Mouse (Mus musculus) retina, postnatal 7 days (tissue): ENCODE measurements around the gene Rps6ka1.
"Not testable (repeated sequence)": the region's sequence is repeated elsewhere in the genome, so short reads cannot be mapped to it uniquely, and the experiment has no call there.

Experiments used
- DNase-seq: peaks from one replicate; pipeline ENCODE4 v3.0.0-alpha.2; 2012; ENCODE audit warnings: low read depth, low spot score

Rps6ka1 gene

DNA sequence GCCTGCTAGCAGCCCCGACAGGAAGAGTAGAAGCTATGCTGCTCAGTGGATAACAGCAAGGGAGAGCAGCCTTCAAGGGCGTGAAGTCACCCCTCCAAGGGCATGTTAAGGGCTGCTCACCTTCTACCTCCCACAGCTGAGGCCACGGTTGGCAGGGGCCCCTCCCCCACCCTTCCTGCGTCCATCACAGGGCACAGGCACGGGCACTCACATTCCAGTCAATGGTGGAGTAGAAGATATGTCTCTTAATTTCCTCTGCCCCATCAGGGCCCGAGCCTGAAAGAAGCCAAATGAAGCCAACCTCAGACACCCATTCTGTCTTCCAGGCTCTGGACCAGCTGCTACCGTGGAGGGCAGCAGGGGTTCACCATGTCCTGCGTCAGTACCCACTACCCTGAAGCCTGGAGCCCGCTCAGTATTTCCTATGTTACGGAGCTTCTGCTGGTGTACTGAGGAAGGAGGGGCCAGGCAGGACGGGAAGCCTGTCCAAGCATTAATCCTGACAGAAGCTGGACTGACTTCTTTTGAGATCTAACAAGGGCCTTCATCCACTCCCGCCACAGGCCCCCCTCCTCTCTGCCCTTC, 23.7 kb downstream of the Rps6ka1 start:
- no peak for DNase-seq

DNA sequence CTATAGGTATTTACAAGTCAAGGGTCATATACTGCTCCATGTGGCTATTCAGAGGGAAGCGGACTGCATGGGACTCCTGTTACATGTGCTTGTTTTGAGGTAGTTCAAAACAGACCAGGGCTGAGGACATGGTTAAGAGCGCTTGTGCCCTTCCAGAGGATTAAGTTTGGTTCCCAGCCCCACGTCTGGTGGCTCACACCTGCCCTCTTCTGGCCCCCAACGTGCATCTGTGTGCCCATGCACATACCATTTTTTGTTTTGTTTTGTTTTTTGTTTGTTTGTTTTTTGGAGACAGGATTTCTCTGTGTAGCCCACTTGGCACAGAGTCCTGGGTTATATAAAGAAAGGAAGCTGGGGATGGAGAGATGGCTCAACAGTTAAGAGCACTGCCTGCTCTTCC, 30.1 kb downstream of the Rps6ka1 start:
- DNase-seq: no peak

DNA sequence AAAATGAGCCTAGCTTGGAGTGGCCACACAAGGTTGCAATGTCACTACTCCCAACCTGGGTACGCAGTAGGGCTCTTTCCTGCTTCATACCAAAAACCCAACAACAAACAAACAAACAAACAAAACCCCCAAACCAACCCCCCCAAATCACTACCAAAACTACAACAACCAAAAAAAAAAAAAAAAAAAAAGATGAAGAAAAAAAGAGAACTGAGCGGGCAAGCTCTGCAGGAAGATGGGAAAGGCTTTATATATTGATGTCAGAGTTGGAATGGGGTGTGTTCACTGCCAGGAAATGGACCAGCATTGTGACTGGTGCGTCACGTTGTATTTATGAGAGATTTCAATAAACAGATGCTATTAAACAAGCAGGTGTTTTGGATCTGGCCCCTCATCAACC, 33.0 kb downstream of the Rps6ka1 start:
- no peak for DNase-seq

DNA sequence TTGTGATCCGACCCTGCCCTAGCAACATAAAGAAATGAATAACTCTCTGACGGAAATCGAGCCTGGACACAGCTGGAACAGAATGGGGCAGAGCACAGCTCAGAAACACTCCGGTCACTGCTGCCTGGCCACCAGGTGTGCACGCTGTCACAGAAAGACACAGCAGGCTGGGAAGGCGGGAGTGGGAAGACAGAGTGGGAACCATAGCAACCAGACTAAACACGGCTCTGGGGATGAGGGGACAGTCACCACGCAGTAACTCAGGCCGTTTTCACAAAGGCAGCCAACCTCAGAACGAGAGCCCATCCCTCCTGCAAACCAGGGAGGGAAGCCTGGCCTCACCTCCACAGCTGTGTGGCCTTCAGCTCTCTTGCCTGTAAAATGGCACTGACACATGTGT, 34.0 kb downstream of the Rps6ka1 start:
- DNase-seq: no peak

DNA sequence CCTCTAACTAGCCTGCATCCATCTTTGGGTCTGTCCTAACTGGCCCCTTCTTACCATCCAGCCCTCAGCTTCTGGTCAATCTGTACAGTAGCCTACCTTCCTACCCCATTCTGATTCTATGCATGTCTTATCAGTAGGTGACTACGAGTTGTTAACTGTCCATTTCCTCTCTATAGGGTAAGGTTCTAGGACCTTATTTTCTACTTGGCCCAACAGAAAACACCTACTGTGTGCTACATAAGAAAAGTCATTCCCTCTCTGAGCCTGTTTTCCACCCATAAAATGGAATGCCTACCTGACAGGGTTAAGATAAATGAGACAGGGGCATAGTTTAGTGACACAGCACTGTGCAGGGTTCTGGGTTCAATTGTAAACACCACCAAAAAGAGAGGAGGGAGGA, 41.0 kb downstream of the Rps6ka1 start:
- DNase-seq: no peak

DNA sequence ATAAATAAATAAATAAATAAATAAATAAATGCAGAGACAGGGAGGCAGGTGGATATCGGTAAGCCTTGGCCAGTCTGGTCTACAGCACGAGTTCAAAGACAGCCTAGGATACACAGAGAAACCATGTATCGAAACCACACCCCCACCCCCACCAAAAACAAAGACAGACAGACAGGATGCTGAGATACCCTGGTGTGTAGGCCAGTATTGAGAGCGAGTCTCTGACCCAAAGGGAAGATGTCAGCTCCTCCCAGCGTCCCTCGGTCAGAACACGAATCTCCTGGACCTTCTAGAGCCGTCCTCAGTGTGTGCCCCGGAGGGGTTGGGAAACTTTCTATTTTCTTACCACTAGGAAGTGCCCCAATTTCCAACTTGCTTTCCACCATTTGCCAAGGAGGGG, 42.5 kb downstream of the Rps6ka1 start:
- no peak for DNase-seq

DNA sequence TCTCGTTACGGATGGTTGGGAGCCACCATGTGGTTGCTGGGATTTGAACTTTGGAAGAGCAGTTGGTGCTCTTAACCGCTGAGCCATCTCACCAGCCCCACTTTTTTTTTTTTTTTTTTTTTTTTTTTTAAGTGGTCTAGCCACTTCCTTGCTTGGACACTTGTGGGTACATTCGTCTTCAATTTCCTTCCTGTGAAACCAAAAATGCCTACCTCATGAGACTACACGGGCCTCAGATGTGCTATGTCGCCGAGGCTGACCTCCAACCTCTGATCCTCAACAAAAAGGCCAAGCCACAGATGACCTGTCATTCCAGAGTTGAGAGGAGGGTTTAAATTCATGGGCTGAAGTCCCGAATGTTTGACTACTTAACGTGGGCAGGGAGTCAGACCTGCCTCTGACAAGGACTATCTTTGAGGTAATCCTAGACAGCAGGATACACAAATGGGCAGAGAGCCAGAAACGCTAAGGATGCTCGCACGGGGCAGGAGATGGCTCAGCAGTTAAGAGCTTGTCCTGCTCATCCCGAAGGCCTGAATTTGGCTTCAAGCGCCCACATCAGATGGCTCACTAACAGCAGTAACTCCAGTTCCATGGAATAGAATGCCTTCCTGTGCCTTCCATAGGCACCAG, 43.3 kb downstream of the Rps6ka1 start:
- no peak for DNase-seq

DNA sequence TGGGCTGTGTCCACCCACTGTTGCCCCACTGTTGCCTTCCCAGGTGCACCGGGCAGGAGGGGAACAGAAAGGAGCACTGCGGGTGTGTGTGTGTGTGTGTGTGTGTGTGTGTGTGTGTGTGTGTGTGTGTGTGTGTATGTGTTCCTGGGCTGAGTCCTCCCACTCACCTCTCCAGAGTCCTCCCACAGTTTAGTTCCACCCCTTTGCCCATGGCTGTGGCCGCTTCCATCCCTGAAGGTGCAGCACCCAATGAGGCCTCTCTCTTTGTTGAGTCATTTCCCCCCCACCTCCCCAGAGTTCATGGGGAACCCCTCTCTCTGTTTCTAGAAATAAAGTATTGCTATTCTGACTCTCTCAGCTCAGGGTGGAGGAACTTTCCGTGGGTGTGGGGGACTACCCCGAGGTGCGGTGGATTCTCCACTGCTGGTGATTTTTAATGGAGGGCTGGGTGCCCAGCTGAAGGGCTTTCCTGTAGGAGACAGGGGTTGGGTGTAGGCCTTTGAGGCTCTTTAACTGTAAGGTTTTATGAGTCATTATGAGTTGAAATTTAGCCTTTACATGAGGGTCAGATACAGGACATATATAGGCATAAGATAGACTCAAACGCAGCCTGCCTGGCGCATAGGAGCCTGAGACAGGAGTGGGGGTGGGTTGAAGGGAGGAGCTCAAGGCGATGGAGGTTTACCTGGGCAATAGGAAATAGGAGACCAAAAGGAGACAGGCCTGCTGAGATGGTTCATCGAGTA, 44.4 kb downstream of the Rps6ka1 start:
- DNase-seq: no peak

DNA sequence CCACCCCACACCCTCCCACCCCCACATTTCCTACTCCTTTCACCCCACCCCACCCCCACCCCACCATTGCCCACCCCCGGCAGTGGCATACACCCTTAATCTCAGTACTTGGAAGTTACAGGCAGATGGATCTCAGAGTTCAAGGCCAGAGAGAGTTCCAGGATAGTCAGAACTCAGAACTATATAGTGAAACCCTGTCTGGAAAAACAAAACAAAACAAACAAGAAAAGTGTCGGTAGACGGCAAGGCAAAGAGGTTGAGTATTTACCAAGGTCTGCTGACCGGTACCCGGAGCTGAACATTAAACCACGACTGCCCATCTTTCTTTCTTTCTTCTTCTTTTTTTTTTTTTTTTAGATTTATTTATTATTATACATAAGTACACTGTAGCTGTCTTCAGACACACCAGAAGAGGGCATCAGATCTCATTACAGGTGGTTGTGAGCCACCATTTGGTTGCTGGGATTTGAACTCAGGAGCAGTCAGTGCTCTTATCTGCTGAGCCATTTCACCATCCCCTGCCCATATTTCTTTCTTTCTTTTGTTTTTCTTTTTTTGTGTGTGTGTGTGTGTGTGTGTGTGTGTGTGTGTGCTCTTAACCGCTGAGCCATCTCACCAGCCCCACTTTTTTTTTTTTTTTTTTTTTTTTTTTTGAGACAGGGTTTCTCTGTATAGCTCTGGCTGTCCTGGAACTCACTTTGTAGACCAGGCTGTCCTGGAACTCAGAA, 45.7 kb downstream of the Rps6ka1 start:
- not testable (repeated sequence) for DNase-seq

DNA sequence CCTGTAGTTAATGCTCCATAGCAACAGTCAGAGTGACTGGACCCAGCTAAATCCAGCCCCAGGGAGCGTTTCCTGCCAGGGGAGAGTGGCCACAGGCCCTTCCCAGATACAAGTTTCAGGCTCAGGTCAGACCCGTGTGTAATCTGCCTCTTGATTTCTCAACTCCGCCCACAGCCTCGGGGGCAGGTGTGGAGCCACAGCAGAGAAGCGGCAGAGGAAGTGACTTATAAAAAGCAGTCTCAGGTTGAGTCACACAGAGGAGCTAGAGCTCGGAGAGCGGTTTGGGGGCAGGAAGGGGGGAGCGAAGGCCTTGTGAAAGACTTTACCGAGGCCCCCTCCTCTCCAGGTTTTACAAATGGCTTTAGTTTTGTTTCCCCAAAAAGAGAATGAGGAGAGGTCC, 46.6 kb downstream of the Rps6ka1 start:
- DNase-seq: no peak

DNA sequence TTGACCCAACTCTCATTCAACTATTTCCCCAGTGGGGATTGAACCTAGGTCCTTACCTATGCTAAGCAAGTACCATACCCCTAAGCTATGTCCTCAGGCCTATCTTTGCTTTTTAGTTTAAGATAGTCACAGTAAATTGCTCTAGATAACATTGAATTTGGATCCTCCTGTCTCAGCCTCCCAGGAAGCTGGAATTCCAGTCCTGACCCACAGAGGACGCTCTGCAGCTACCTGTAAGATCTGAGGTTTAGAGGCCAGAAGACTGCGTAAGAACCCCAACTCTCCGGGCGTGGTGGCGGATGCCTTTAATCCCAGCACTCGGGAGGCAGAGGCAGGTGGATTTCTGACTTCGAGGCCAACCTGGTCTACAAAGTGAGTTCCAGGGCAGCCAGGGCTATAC, 47.1 kb downstream of the Rps6ka1 start:
- DNase-seq: no peak

DNA sequence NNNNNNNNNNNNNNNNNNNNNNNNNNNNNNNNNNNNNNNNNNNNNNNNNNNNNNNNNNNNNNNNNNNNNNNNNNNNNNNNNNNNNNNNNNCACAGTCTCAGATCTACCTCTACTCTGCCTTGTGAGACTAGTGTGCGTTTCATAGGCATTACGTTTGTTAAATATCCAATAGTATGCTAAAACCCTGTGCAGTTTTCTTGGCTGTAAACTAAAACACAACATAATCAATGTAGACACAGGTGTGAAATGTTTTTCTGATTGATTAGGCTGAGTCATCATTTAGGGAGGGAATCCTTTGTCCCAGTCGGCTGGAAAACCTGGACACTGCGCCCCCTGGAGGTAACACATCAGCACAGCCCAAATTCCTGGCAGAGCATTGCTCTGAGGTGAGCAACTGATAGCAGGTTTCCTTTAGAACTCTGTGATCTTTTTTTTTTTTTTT, 48.2 kb downstream of the Rps6ka1 start:
- DNase-seq: no peak

DNA sequence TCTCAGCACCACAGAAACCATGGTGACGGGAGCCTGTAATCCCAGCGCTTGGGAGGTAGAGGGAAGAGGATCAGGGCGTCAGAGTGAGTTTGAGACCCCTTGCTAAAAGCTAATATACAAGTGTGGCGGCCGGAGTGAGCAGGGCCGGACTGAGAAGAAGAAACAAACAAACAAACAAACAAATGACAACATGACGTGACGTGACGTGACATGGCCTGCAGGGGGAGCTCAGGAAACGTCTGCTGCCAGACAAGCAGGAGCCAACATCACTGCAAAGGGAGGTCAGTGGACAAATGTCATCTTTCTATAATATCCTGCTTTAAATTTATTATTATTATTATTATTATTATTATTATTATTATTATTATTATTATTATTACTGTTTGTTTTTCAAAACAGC, 51.0 kb downstream of the Rps6ka1 start:
- DNase-seq: peak; percentile 35

DNA sequence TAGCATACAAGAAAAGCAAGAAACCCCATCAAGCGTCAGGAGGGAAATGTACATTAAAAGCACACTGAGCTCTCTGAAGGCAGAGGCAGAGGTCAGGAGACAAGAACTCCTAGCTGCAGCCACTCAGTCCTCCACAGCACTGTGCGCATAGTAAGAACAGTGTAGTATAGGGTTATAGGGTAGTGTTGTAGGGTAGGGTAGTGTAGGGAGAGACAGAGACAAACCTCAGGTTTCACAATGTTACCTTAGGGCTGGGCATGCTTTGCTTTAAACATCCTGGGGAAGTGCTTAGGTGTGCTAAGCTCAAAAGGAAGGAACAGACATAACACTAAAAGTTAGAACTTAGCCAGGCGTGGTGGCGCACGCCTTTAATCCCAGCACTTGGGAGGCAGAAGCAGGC, 52.4 kb downstream of the Rps6ka1 start:
- DNase-seq: no peak

DNA sequence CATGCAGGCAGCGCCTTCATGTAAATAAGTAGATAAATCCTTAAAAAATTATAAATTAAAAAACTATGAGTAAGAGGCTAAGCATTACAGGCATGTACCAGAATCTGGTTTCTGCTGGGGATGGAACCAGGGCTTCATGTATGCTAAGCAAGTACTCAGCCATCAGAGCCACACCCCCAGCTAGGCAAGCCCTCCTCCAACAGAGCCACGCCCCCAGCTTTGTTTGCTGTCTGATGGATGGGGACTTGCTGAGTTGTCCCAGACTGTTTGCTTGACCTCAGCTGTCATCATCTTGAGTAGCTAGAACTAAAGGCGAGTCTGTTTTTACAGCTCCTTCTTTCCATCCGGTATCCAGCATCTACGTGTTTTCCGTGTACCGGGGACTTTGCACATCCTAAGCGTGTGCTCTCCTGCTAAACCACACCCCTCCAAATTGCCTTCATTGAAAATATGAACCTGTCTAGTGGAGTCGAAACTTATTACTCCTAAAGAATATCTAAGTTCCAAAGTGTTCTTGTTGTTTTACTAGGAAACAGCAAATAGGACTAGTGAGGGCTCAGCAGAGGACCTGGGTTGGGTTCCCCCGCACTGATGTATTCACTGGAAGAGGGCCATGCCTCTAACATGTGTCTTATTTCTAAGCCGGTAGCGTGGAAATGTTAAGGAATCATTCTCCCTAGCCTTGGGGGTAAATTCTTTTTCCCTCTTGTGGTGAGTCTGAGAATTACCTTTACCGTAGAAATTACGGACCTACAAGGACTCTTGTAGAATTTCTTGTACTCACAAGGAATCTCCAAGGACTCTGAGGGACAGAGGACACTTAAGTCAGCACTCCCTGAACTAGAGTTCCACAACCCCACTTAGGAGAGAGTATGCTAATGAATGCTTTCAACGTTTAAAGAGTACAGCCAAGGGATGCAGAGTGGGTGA, 54.4 kb downstream of the Rps6ka1 start:
- DNase-seq: no peak

DNA sequence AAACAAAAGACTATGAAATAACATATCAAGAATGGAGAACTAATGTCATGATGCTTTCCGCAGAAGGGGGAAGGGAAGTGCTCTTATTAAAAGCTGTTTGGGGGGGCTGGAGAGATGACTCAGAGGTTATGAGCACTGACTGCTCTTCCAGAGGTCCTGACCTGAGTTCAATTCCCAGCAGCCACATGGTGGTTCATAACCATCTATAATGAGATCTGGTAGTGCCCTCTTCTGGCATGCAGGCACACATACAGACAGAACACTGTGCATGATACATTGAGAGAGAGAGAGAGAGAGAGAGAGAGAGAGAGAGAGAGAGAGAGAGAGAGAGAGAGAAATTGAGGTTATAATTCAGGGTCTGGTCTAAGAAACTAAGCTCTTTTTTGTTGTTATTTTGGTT, 57.1 kb downstream of the Rps6ka1 start:
- DNase-seq: no peak

DNA sequence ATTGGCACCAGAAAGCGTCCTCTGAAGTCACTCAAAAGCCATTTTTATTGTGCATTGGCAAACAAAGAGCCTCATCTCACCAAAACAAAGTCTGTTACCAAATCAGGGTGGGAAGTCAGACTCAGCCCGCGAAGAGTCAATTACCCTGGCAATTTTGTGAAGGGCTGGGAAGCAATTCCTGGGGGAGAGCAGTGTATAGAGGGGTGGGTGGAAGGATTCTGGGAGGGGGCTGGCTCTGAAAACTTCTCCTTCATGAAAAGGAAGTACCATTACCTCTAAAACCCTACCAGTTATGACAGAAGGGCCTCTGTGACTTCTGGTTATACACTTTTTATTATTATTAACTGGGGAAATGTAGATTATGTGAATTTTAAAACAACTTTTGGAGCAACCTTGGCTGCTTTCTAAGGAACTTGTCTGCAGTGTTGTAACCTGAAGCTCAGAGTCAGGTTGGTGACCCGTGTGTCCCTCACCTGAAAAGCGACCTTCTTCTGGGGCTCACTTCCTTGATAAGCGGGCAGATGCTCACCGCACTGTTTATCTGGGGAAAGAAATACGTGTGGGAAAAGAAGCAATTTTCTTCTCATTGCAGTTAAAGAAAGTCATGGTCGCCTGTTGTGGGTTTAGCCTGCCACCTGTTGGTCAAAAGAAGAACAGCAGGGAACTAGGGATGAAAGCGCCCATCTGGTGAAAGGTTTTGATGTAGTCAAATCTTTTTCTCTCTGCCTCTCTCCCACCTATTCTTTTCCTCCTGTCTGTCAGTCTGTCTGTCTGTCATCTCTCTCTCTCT, 58.1 kb downstream of the Rps6ka1 start:
- peak; percentile 64 for DNase-seq

DNA sequence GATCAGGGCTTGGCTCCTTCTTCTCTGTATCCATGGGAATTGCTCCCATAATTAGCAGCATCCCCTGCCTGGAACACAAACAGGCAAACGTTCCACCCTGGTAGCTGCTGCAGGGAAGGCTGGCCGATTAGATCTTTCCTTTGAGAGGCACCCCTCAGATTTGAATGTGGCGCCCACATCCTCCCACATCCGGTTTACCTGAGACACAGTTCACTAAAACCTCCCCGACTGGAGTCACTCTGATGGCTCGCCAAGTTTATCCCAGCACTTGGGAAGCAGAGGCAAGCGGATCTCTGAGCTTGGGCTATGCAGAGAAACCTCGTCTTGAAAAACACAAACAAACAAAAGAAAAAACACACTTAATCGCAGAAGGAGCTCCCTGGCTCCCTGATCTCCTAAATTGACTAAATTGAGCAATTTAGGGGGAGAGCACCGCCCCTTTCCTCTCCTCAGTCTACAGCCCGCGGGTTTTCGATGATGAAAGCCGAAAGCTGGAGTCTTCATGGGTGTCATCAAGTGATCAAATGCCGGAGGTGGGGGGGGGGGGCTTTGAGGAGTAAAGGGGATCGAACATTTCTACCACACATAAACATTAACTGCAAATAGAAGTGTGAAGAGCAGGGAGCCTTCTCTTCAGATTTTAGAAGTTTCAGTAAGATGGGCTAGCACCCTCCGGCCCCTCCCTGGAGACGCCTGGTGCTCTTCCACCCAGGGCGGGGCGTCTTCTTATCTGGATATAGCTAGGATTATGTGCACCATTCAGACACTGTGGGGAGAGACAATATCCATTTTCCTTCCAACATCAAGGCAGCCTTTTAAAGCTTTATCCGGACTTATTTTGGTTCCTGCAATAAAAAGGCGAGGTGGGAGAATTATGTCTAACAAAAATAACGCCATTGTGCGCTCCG, 59.5 kb downstream of the Rps6ka1 start:
- no peak for DNase-seq

DNA sequence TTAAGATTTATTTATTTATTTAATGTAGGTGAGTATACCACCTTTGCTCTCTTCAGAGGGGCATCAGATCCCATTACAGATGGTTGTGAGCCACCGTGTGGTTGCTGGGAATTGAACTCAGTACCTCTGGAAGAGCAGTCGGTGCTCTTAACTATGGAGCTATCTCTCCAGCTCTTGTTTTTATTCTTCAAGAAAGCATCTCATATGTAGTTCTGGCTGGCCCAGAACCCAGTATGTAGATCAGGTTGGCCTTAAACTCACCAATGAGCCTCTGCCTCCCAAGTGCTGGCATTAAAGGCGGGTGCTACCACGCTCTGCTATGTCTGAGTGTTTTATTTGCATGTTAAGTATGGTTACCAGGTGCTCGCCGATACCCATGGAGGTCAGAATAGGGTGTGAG, 60.2 kb downstream of the Rps6ka1 start:
- no peak for DNase-seq

DNA sequence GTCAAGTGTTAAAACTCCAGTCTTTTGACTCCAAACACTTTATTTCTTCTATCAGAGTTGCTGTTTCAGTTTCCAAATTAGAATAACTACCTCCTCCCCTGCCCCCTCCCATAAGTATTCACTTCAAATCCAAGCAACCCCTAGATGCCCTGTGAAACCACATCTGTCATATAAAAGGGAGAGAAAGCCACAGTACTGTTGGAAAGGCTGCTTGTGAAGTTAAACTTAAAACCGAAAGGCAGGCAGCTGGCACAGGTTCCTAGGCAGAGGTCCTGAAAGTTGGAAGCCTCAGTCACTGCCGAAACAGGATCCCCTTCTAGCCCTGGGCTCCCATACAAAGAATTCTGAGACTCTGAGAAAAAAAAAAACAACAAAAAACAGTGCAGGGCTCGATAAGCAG, 61.9 kb downstream of the Rps6ka1 start:
- DNase-seq: no peak
